Mouse (Mus musculus): ENCODE measurements at regions not wholly inside any gene's neighbourhood (a gene's known extent, or its start where the extent isn't known, plus 50 kb on each side); places are given as distances from the start of the nearest gene placed in this dataset.

DNA sequence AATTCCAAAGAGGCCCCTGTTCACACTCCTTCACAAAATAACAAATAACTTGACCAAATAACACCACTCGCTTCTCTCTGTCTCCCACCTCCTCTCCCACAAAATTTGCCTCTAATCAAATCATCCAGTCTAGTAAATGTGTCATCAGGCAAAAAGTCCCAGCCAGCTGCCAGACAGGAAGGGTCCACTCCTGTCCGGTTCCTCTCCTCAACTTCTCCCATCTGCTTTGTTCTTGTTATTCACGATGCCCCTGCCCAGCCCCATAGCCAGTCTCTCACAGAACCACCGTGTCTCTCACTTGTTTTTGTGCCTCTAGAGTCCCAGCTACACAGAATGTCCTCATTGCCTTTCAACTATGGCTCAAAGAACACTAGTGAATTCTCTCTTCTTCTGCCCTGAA is 53.8 kb downstream of the Ch25h start:
- no peak for DNase-seq

DNA sequence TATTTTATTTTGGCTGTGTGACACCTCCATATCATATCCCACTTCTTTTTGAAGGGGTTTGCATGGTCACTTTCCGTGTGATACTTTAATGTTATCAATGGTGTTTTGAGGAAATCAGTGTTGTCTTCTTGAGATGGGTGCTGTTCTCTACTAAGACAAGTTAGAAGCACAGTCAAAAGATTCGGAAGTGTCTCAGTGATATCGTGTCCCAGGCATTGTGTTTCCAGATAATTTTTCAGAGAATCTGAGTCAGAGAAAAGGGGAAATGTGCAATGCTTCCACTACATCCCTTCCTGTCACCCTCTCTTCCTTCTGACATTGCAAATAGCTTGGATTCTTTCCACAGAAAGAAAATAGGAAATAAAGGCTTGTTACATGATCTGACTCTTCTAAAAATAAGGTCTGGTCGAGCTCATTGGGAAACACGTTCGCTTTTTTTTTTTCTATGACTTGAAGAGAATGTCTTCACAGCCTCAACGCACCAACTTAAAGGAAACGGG is 54.6 kb downstream of the Ch25h start:
- DNase-seq: no peak

DNA sequence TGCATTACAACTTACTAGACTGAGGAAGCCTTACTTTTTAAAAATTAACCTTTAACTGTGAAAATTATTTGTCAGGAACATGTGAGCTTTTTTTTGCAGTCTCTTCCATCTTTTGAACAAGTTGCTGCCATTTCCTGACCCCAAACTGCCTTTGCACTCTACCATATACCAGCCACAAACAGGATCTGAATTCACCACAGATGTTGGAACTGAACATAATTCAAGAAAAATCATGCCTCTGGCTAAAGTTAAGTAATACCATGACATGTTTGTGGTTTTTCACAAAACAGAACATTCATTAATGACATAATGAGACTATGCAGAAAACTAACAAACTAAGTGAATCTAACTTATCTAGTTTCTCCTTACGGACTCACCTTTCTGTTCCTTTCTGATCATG is 67.8 kb downstream of the Ch25h start:
- no peak for DNase-seq

GRCm38 (mm10) chr19:34406710-34407109 is 68.3 kb downstream of the Ch25h start:
- peak; percentile 29 to 34 for DNase-seq

- no peak for DNase-seq
Measured at GRCm38 (mm10) chr19:34396276-34396675, 78.7 kb downstream of the Ch25h start.

- no peak for DNase-seq
Measured at GRCm38 (mm10) chr19:34389940-34390339, 85.0 kb downstream of the Ch25h start.

GRCm38 (mm10) chr19:34382551-34382950 is 92.1 kb downstream of the Fas start:
- DNase-seq: no peak

Measured in kidney, postnatal 25 days (tissue).